Mouse (Mus musculus) hindbrain, embryonic 13.5 days (tissue): ENCODE data around the gene Eef1akmt1. TPM values are rescaled to one million over a fixed set of nuclear protein-coding genes. Genes with fewer than 3 reads are reported as not detected.

Source experiments
- ATAC-seq: fragments of 200-750 bp; cut with Nextera tagmentation; 2 replicates; pipeline ENCODE4 v1.8.0; 2017; ENCODE audit warnings: moderate TSS enrichment; ENCODE audit not compliant: low FRiP score
- H3K27ac ChIP-seq: fragments of 300-500 bp; sonication (generic); 2 replicates; pipeline ENCODE4 v1.5.1; 2015; ENCODE audit warnings: inconsistent platforms, mild to moderate bottlenecking, moderate library complexity
- H3K27me3 ChIP-seq: fragments of 300-500 bp; sonication (generic); 2 replicates; pipeline ENCODE4 v1.6.1; 2015; ENCODE audit warnings: mild to moderate bottlenecking, inconsistent platforms
- H3K36me3 ChIP-seq: fragments of 300-500 bp; sonication (generic); 2 replicates; pipeline ENCODE4 v1.6.1; 2015; ENCODE audit warnings: mild to moderate bottlenecking, inconsistent platforms
- H3K4me1 ChIP-seq: fragments of 300-500 bp; sonication (generic); replicated peaks from 2 replicates; pipeline ENCODE4 v1.6.1; 2015; ENCODE audit warnings: inconsistent platforms
- H3K4me2 ChIP-seq: fragments of 300-500 bp; sonication (generic); 2 replicates; pipeline ENCODE4 v1.6.1; 2015; ENCODE audit warnings: inconsistent platforms, mild to moderate bottlenecking, moderate library complexity
- H3K4me3 ChIP-seq: fragments of 300-500 bp; sonication (generic); 2 replicates; pipeline ENCODE4 v1.5.1; 2015; ENCODE audit warnings: mild to moderate bottlenecking, inconsistent platforms
- H3K9ac ChIP-seq: fragments of 300-500 bp; sonication (generic); 2 replicates; pipeline ENCODE4 v1.6.1; 2015; ENCODE audit warnings: mild to moderate bottlenecking, inconsistent platforms
- H3K9me3 ChIP-seq: fragments of 300-500 bp; sonication (generic); 2 replicates; pipeline ENCODE4 v1.6.1; 2016; ENCODE audit warnings: inconsistent platforms
- WGBS: fragments of 180-500 bp; shearing (Covaris S2); methylation state at CpG from one replicate; pipeline ENCODE4 v1.1.7; 2015; 5-methylcytosine and 5-hydroxymethylcytosine counted together
- polyA plus RNA-seq: library from polyadenylated mRNA; unstranded; fragments of >200 nt; fragmentation: Nextera tagmentation; extraction: Ambion mirVana; gene quantifications from 2 replicates; pipeline ENCODE4 v1.2.1, GENCODE M21; 2015

Gene Eef1akmt1
- polyA plus RNA-seq, 1 experiment from 2014 or later: 95.1 TPM

- H3K27ac ChIP-seq: no peak overlapping the region
- no peak overlapping the region for H3K4me2 ChIP-seq
- H3K4me3 ChIP-seq: no peak overlapping the region
- 97% methylated on average over 3 of the region's 3 CpGs for WGBS
- H3K27me3 ChIP-seq: no peaks in the 10 kb centered on the region
- no peaks in the 10 kb centered on the region for H3K4me1 ChIP-seq
- no peak overlapping the region for H3K9ac ChIP-seq
- ATAC-seq: no peak
- no peaks in the 10 kb centered on the region for H3K9me3 ChIP-seq
- H3K36me3 ChIP-seq: peaks cover 75% of the 10 kb centered on the region
Measured at GRCm38 (mm10) chr14:57591830-57592229, 20.4 kb upstream of the Eef1akmt1 start.

GRCm38 (mm10) chr14:57576364-57577060 lies 5.1 kb upstream of the Eef1akmt1 start:
- Histone ChIP-seq H3K9ac (no peak overlapping the region), H3K27ac (no peak overlapping the region), H3K9me3 (no peaks in the 10 kb centered on the region), H3K4me1 (no peaks in the 10 kb centered on the region), H3K4me3 (no peak overlapping the region), H3K36me3 (peaks cover 22% of the 10 kb centered on the region), H3K4me2 (no peak overlapping the region), H3K27me3 (no peaks in the 10 kb centered on the region)
- 92% methylated on average over 2 of the region's 2 CpGs for WGBS
- no peak for ATAC-seq

DNA sequence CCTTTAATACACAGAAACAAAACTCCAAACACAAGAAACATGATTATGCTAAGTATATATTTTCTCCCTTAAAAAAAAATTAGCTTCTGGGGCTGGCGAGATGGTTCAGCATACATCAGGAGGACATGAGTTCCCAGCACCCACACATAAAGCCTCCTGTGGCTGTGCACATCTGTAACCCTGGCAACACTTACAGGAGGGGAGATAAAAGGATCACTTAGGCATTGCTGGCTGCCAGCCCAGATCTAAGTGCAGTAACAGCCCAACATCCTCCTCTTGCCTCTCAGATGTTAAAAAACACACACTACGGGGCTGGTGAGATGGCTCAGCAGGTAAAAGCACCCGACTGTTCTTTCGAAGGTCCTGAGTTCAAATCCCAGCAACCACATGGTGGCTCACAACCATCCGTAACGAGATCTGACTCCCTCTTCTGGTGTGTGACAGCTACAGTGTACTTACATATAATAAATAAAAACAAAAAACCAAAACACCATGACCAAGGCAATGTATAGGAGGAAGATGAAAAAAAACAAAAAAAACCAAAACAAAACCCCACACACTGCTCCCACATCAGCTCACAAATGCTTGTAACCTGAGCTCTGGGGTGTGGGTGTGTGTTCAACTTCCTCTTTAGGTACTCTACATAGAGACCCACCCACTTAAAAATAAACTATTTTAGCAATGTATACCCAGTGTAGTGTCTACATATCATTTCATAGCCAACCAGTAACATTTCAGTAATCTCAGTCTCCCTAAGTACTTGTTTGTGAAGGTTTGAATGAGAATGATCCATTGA lies 3.6 kb upstream of the Eef1akmt1 start:
- no peak for ATAC-seq
- Histone ChIP-seq H3K36me3 (peaks cover 22% of the 10 kb centered on the region), H3K4me3 (no peak overlapping the region), H3K27ac (no peak overlapping the region), H3K4me2 (no peak overlapping the region), H3K4me1 (peaks cover 6% of the 10 kb centered on the region), H3K9me3 (no peaks in the 10 kb centered on the region), H3K27me3 (no peaks in the 10 kb centered on the region), H3K9ac (no peak overlapping the region)
- 85% methylated on average over 6 of the region's 6 CpGs for WGBS

GRCm38 (mm10) chr14:57565626-57566025 lies 5.8 kb downstream of the Eef1akmt1 start:
- Histone ChIP-seq H3K4me3 (no peak overlapping the region), H3K9ac (no peak overlapping the region), H3K4me1 (peaks cover 2% of the 10 kb centered on the region), H3K27me3 (no peaks in the 10 kb centered on the region), H3K9me3 (no peaks in the 10 kb centered on the region), H3K36me3 (peaks cover 4% of the 10 kb centered on the region), H3K4me2 (no peak overlapping the region), H3K27ac (no peak overlapping the region)
- 93% methylated on average over 6 of the region's 6 CpGs for WGBS
- no peak for ATAC-seq

- 97% methylated on average over 1 of the region's 1 CpGs for WGBS
- Histone ChIP-seq H3K27me3 (no peaks in the 10 kb centered on the region), H3K4me3 (no peak overlapping the region), H3K4me1 (no peaks in the 10 kb centered on the region), H3K4me2 (no peak overlapping the region), H3K9ac (no peak overlapping the region), H3K27ac (no peak overlapping the region), H3K9me3 (no peaks in the 10 kb centered on the region), H3K36me3 (peaks cover 7% of the 10 kb centered on the region)
- ATAC-seq: no peak
Measured at GRCm38 (mm10) chr14:57556922-57557321, 14.5 kb downstream of the Eef1akmt1 start.

- Histone ChIP-seq H3K4me3 (no peak overlapping the region), H3K9me3 (no peaks in the 10 kb centered on the region), H3K4me2 (no peak overlapping the region), H3K9ac (no peak overlapping the region), H3K4me1 (no peaks in the 10 kb centered on the region), H3K27ac (no peak overlapping the region), H3K27me3 (no peaks in the 10 kb centered on the region), H3K36me3 (peaks cover 7% of the 10 kb centered on the region)
- ATAC-seq: no peak
- WGBS: 89% methylated on average over 7 of the region's 7 CpGs
Measured at GRCm38 (mm10) chr14:57555471-57556070, 15.8 kb downstream of the Eef1akmt1 start.

DNA sequence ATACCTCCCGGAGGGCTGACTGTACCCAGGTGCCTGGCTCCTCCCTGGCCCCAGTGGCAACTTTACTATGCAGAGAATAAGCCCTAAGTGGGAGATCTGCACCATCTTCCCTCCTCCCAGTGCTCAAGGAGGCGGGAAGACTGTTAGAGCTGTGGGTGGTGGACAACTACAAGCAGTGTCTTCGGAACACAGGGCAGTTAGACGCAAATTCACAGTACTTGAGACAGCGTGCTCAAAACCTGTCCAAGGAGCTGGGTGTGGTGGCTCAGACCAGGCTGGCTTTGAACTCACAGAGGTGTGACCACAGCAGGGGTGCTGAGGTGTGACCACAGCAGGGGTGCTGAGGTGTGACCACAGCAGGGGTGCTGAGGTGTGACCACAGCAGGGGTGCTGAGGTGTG lies 17.0 kb downstream of the Eef1akmt1 start:
- Histone ChIP-seq H3K4me1 (no peaks in the 10 kb centered on the region), H3K9ac (no peak overlapping the region), H3K36me3 (peaks cover 15% of the 10 kb centered on the region), H3K4me2 (no peak overlapping the region), H3K4me3 (no peak overlapping the region), H3K9me3 (no peaks in the 10 kb centered on the region), H3K27me3 (no peaks in the 10 kb centered on the region), H3K27ac (no peak overlapping the region)
- ATAC-seq: no peak
- WGBS: 91% methylated on average over 5 of the region's 5 CpGs

DNA sequence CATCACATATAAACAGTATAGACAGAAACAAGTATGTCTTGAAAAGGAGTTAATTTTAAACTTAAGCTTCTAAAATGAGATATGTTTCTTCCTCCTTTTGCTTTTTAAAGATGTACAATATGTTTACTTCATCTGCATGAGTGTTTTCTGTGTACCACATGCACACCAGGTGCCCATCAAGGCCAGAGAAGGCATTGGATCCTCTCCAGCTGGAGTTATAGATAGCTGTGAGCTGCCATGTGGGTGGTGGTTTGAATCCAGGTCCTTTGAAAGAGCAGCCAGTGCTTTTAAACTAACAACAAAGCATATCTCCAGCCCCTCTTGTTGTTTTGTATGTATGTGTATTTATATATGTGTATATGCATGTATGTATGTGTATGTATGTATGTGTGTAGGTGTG lies 18.5 kb downstream of the Eef1akmt1 start:
- Histone ChIP-seq H3K4me3 (no peak overlapping the region), H3K4me2 (no peak overlapping the region), H3K27ac (no peak overlapping the region), H3K36me3 (peaks cover 28% of the 10 kb centered on the region), H3K27me3 (no peaks in the 10 kb centered on the region), H3K9ac (no peak overlapping the region), H3K9me3 (no peaks in the 10 kb centered on the region), H3K4me1 (no peaks in the 10 kb centered on the region)
- no peak for ATAC-seq

DNA sequence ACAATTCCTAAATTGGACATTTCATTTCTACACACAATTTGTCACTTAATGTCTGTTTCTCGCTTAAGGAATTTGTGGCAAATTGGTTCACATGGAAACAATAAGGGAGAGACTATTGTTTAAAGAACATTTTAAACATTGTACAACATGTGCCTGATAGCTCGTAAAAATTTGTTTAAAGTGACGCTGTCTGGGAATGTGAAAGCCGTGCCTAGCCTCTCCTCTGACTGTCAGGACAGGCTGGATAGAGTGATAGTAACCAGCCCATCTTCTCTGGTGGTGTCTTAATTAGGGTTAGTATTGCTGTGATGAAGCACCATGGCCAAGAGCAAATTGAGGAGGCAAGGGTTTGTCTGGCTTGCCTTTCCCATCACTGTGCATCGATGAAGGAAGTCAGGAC lies 24.4 kb downstream of the Eef1akmt1 start:
- H3K4me1 ChIP-seq: no peaks in the 10 kb centered on the region
- peaks cover 3% of the 10 kb centered on the region; the same call in 1 of the 2 replicates for H3K27me3 ChIP-seq
- H3K4me3 ChIP-seq: no peak overlapping the region
- H3K27ac ChIP-seq: no peak overlapping the region
- H3K36me3 ChIP-seq: peaks cover 41% of the 10 kb centered on the region
- 88% methylated on average over 5 of the region's 5 CpGs for WGBS
- ATAC-seq: no peak
- H3K4me2 ChIP-seq: no peak overlapping the region
- no peak overlapping the region for H3K9ac ChIP-seq
- H3K9me3 ChIP-seq: peaks cover 5% of the 10 kb centered on the region; the same call in 1 of the 2 replicates

- peaks cover 44% of the 10 kb centered on the region for H3K36me3 ChIP-seq
- WGBS: 33% methylated on average over 13 of the region's 13 CpGs
- H3K4me3 ChIP-seq: no peak overlapping the region
- H3K4me2 ChIP-seq: no peak overlapping the region
- no peak overlapping the region for H3K27ac ChIP-seq
- peaks cover 7% of the 10 kb centered on the region; the same call in 1 of the 2 replicates for H3K9me3 ChIP-seq
- ATAC-seq: no peak
- no peak overlapping the region for H3K9ac ChIP-seq
- peaks cover 6% of the 10 kb centered on the region; the same call in 1 of the 2 replicates for H3K27me3 ChIP-seq
- no peaks in the 10 kb centered on the region for H3K4me1 ChIP-seq
Measured at GRCm38 (mm10) chr14:57546557-57547021, 24.8 kb downstream of the Eef1akmt1 start.

GRCm38 (mm10) chr14:57546131-57546530 lies 25.3 kb downstream of the Eef1akmt1 start:
- H3K36me3 ChIP-seq: peaks cover 44% of the 10 kb centered on the region
- WGBS: 90% methylated on average over 8 of the region's 8 CpGs
- no peak overlapping the region for H3K4me2 ChIP-seq
- H3K27me3 ChIP-seq: peaks cover 6% of the 10 kb centered on the region; the same call in 1 of the 2 replicates
- no peaks in the 10 kb centered on the region for H3K4me1 ChIP-seq
- no peak overlapping the region for H3K9ac ChIP-seq
- peaks cover 7% of the 10 kb centered on the region; the same call in 1 of the 2 replicates for H3K9me3 ChIP-seq
- H3K27ac ChIP-seq: no peak overlapping the region
- no peak overlapping the region for H3K4me3 ChIP-seq
- no peak for ATAC-seq

GRCm38 (mm10) chr14:57545526-57545925 lies 25.9 kb downstream of the Eef1akmt1 start:
- H3K4me3 ChIP-seq: no peak overlapping the region
- H3K36me3 ChIP-seq: peaks cover 44% of the 10 kb centered on the region
- H3K9ac ChIP-seq: no peak overlapping the region
- H3K9me3 ChIP-seq: peaks cover 7% of the 10 kb centered on the region; the same call in 1 of the 2 replicates
- ATAC-seq: no peak
- no peaks in the 10 kb centered on the region for H3K4me1 ChIP-seq
- H3K27me3 ChIP-seq: peaks cover 6% of the 10 kb centered on the region; the same call in 1 of the 2 replicates
- H3K27ac ChIP-seq: no peak overlapping the region
- 87% methylated on average over 17 of the region's 17 CpGs for WGBS
- H3K4me2 ChIP-seq: no peak overlapping the region
